Mouse (Mus musculus) CH12.LX (cell line): ENCODE measurements at regions not wholly inside any gene's neighbourhood (a gene's known extent, or its start where the extent isn't known, plus 50 kb on each side); places are given as distances from the start of the nearest gene placed in this dataset.

ENCODE experiments used
- DNase-seq: peaks from one replicate; pipeline ENCODE4 v3.0.0-alpha.2; 2013; ENCODE audit errors: extremely low read depth
- H3K27ac ChIP-seq: 2 replicates; pipeline ENCODE4 v1.5.1; 2012; ENCODE audit warnings: low read depth, mild to moderate bottlenecking, control low read depth, moderate library complexity; ENCODE audit not compliant: insufficient read depth
- H3K27me3 ChIP-seq: replicated peaks from 2 replicates; pipeline ENCODE3; 2012; ENCODE audit warnings: inconsistent platforms
- H3K36me3 ChIP-seq, 2 experiments: replicated peaks in 1 of 2; 2 replicates each; pipeline versions ENCODE3 to v1.6.1; 2012; ENCODE audit warnings: inconsistent platforms in 1 of 2, low read length in 1 of 2, mild to moderate bottlenecking in 1 of 2, mixed read lengths in 1 of 2, moderate library complexity in 1 of 2; ENCODE audit not compliant: control insufficient read depth in 1 of 2, insufficient read depth in 1 of 2
- H3K4me1 ChIP-seq, 2 experiments: 2 replicates each; pipeline ENCODE4 v1.6.1; 2012; ENCODE audit warnings: inconsistent platforms in 1 of 2, moderate library complexity in 1 of 2; ENCODE audit not compliant: insufficient read depth in 2 of 2, control insufficient read depth in 1 of 2
- H3K4me2 ChIP-seq: 2 replicates; pipeline ENCODE4 v1.6.1; 2012; ENCODE audit warnings: low read depth, mild to moderate bottlenecking, control low read depth; ENCODE audit not compliant: poor library complexity, insufficient read depth, severe bottlenecking
- H3K4me3 ChIP-seq, 3 experiments: fragments of 150-350 bp in 1 of 3; sonication (generic) in 1 of 3; replicated peaks in 1 of 3; 2 replicates each; pipeline versions ENCODE3 to v1.5.1; 2011 to 2012; ENCODE audit warnings: low read depth in 2 of 3, low read length in 2 of 3, mild to moderate bottlenecking in 2 of 3, moderate library complexity in 2 of 3, control low read depth in 1 of 3, improper control_type of control experiment in 1 of 3, inconsistent platforms in 1 of 3, mixed read lengths in 1 of 3; ENCODE audit not compliant: poor library complexity in 1 of 3
- H3K79me2 ChIP-seq: replicated peaks from 2 replicates; pipeline ENCODE4 v1.6.1; 2012; ENCODE audit warnings: mild to moderate bottlenecking, moderate library complexity; ENCODE audit not compliant: control insufficient read depth, poor library complexity, insufficient read depth, severe bottlenecking; ENCODE audit errors: extremely low read depth
- H3K9ac ChIP-seq: 2 replicates; pipeline ENCODE4 v1.6.1; 2012; ENCODE audit warnings: low read depth, mild to moderate bottlenecking, control low read depth, moderate library complexity; ENCODE audit not compliant: insufficient read depth
- H3K9me3 ChIP-seq: replicated peaks from 2 replicates; pipeline ENCODE3; 2012; ENCODE audit warnings: low read length, inconsistent platforms, mixed read lengths
- BHLHE40 ChIP-seq: IDR thresholded peaks from 2 replicates; pipeline ENCODE4 v1.6.1; 2011; ENCODE audit warnings: mild to moderate bottlenecking, low read depth, low read length, improper control_type of control experiment
- CHD1 ChIP-seq: IDR thresholded peaks from 2 replicates; pipeline ENCODE4 v1.6.1; 2012; ENCODE audit warnings: low read depth, low read length, improper control_type of control experiment, inconsistent platforms
- CTCF ChIP-seq, 2 experiments: IDR thresholded peaks in 1 of 2; conservative IDR thresholded peaks in 1 of 2; 2 replicates each; pipeline ENCODE4 v1.5.1; 2011 to 2012; ENCODE audit warnings: low read depth in 2 of 2, low read length in 2 of 2, improper control_type of control experiment in 1 of 2, inconsistent platforms in 1 of 2, mild to moderate bottlenecking in 1 of 2, moderate library complexity in 1 of 2
- E2F4 ChIP-seq: IDR thresholded peaks from 2 replicates; pipeline ENCODE4 v1.6.1; 2011; ENCODE audit warnings: low read depth, low read length, improper control_type of control experiment; ENCODE audit not compliant: insufficient replicate concordance
- ELF1 ChIP-seq: IDR thresholded peaks from 2 replicates; pipeline ENCODE4 v1.6.1; 2014; ENCODE audit warnings: low read depth, mild to moderate bottlenecking, inconsistent platforms, low read length, improper control_type of control experiment
- GABPA ChIP-seq: IDR thresholded peaks from 2 replicates; pipeline ENCODE4 v1.6.1; 2012; ENCODE audit warnings: low read depth, low read length, improper control_type of control experiment, inconsistent platforms; ENCODE audit not compliant: insufficient replicate concordance
- HCFC1 ChIP-seq: IDR thresholded peaks from 2 replicates; pipeline ENCODE4 v1.6.1; 2012; ENCODE audit warnings: low read depth, mild to moderate bottlenecking, inconsistent platforms, low read length, improper control_type of control experiment
- MAX ChIP-seq: IDR thresholded peaks from 2 replicates; pipeline ENCODE4 v1.6.1; 2011; ENCODE audit warnings: low read length, improper control_type of control experiment
- MEF2A ChIP-seq: IDR thresholded peaks from 2 replicates; pipeline ENCODE4 v1.6.1; 2014; ENCODE audit warnings: low read depth, mild to moderate bottlenecking, inconsistent platforms, low read length, improper control_type of control experiment, borderline replicate concordance
- MXI1 ChIP-seq: IDR thresholded peaks from 2 replicates; pipeline ENCODE4 v1.6.1; 2011; ENCODE audit warnings: mild to moderate bottlenecking, low read depth, low read length, improper control_type of control experiment
- MYC ChIP-seq: IDR thresholded peaks from 2 replicates; pipeline ENCODE4 v1.6.1; 2011; ENCODE audit warnings: low read depth, mild to moderate bottlenecking, improper control_type of control experiment, low read length
- POLR2A ChIP-seq: IDR thresholded peaks from 2 replicates; pipeline ENCODE4 v1.6.1; 2011; ENCODE audit warnings: low read depth, mild to moderate bottlenecking, improper control_type of control experiment, low read length
- RAD21 ChIP-seq: IDR thresholded peaks from 2 replicates; pipeline ENCODE4 v1.6.1; 2011; ENCODE audit warnings: low read depth, mild to moderate bottlenecking, low read length, improper control_type of control experiment, moderate library complexity
- RCOR1 ChIP-seq: conservative IDR thresholded peaks from 2 replicates; pipeline ENCODE4 v1.6.1; 2012; ENCODE audit warnings: low read depth, mild to moderate bottlenecking, inconsistent platforms, low read length, improper control_type of control experiment
- SIN3A ChIP-seq: IDR thresholded peaks from 2 replicates; pipeline ENCODE4 v1.6.1; 2012; ENCODE audit warnings: low read length, improper control_type of control experiment, inconsistent platforms
- SMC3 ChIP-seq: IDR thresholded peaks from 2 replicates; pipeline ENCODE4 v1.6.1; 2011; ENCODE audit warnings: low read depth, low read length, improper control_type of control experiment
- TBP ChIP-seq: conservative IDR thresholded peaks from 2 replicates; pipeline ENCODE4 v1.6.1; 2011; ENCODE audit warnings: low read depth, low read length, improper control_type of control experiment
- TCF12 ChIP-seq: IDR thresholded peaks from 2 replicates; pipeline ENCODE4 v1.6.1; 2014; ENCODE audit warnings: low read depth, mild to moderate bottlenecking, inconsistent platforms, low read length, improper control_type of control experiment
- UBTF ChIP-seq: IDR thresholded peaks from 2 replicates; pipeline ENCODE4 v1.6.1; 2012; ENCODE audit warnings: low read depth, mild to moderate bottlenecking, inconsistent platforms, low read length, improper control_type of control experiment, moderate library complexity
- USF1 ChIP-seq: IDR thresholded peaks from 2 replicates; pipeline ENCODE4 v1.6.1; 2014; ENCODE audit warnings: low read depth, mild to moderate bottlenecking, inconsistent platforms, low read length, improper control_type of control experiment
- USF2 ChIP-seq: conservative IDR thresholded peaks from 2 replicates; pipeline ENCODE4 v1.6.1; 2011; ENCODE audit warnings: low read depth, low read length, improper control_type of control experiment
- ZNF384 ChIP-seq: IDR thresholded peaks from 2 replicates; pipeline ENCODE4 v1.6.1; 2012; ENCODE audit warnings: low read depth, low read length, improper control_type of control experiment, inconsistent platforms
- dilution Hi-C: fragments of 300-500 bp; cut with MboI; formaldehyde crosslinking; loops from 2 replicates; pipeline ENCODE4 v1.14.3; 2020; ENCODE audit warnings: low sequenced_read_pairs; ENCODE audit not compliant: extremely low pct_unique_long_range_greater_than_20kb, extremely low pct_ligation_motif_present
- in situ Hi-C: fragments of 300-500 bp; cut with MboI; formaldehyde crosslinking; loops from 3 replicates; pipeline ENCODE4 v1.14.3; 2019; ENCODE audit warnings: low sequenced_read_pairs, low pct_ligation_motif_present, low pct_unique_long_range_greater_than_20kb, mixed read lengths

- H3K4me1 ChIP-seq, result no peaks in the 10 kb centered on the region
- dilution Hi-C loops (no loop called here), in situ Hi-C loops (no loop called here)
- no peak overlapping the region for H3K4me2 ChIP-seq
- H3K4me3 ChIP-seq, result no peak overlapping the region
- no peak overlapping the region for H3K9ac ChIP-seq
- H3K79me2 ChIP-seq, result no peaks in the 10 kb centered on the region
- no peaks in the 10 kb centered on the region for H3K36me3 ChIP-seq
- TF ChIP-seq RCOR1 (no peak), BHLHE40 (no peak)
- H3K27ac ChIP-seq, result no peak overlapping the region
- H3K9me3 ChIP-seq, result peaks cover 60% of the 10 kb centered on the region
- no peaks in the 10 kb centered on the region for H3K27me3 ChIP-seq
- DNase-seq, result no peak
These were observed 247.1 kb upstream of the Slc24a5 start for GRCm38 (mm10) chr2:124820821-124821220.

GRCm38 (mm10) chr2:124821366-124821765 lies 246.6 kb upstream of the Slc24a5 start:
- DNase-seq, result no peak
- Histone ChIP-seq H3K9me3 (peaks cover 57% of the 10 kb centered on the region), H3K27me3 (no peaks in the 10 kb centered on the region), H3K36me3 (no peaks in the 10 kb centered on the region), H3K4me2 (no peak overlapping the region), H3K27ac (no peak overlapping the region), H3K79me2 (no peaks in the 10 kb centered on the region), H3K4me1 (no peaks in the 10 kb centered on the region), H3K4me3 (no peak overlapping the region), H3K9ac (no peak overlapping the region)
- in situ Hi-C loops, result no loop called here
- dilution Hi-C loops, result no loop called here
- TF ChIP-seq TCF12, result no peak
- no peak for TF ChIP-seq SIN3A
- no peak for TF ChIP-seq GABPA

GRCm38 (mm10) chr2:124848812-124849211 lies 219.1 kb upstream of the Slc24a5 start:
- no peak overlapping the region for H3K4me2 ChIP-seq
- H3K9me3 ChIP-seq, result peaks cover 64% of the 10 kb centered on the region
- H3K9ac ChIP-seq, result no peak overlapping the region
- no peaks in the 10 kb centered on the region for H3K79me2 ChIP-seq
- no peak for DNase-seq
- H3K4me3 ChIP-seq, result no peak overlapping the region
- H3K27ac ChIP-seq, result no peak overlapping the region
- no peak for TF ChIP-seq MXI1
- no peaks in the 10 kb centered on the region for H3K36me3 ChIP-seq
- no peaks in the 10 kb centered on the region for H3K27me3 ChIP-seq
- no peaks in the 10 kb centered on the region for H3K4me1 ChIP-seq
- in situ Hi-C loops, result no loop called here
- dilution Hi-C loops, result no loop called here

- H3K4me3 ChIP-seq, result no peak overlapping the region
- H3K27me3 ChIP-seq, result no peaks in the 10 kb centered on the region
- H3K9me3 ChIP-seq, result peaks cover 61% of the 10 kb centered on the region
- no peaks in the 10 kb centered on the region for H3K36me3 ChIP-seq
- H3K27ac ChIP-seq, result no peak overlapping the region
- no peak for DNase-seq
- TF ChIP-seq ELF1, result no peak
- no peak for TF ChIP-seq UBTF
- no peak for TF ChIP-seq SMC3
- no peak for TF ChIP-seq CTCF (conservative IDR thresholded peaks at IDR 0.05 in 1 of 2, IDR thresholded peaks at IDR 0.05 in 1 of 2; ENCODE audit: low read depth in 2 of 2, low read length in 2 of 2)
- no peak for TF ChIP-seq USF1
- TF ChIP-seq MYC, result no peak
- no peak for TF ChIP-seq E2F4
- TF ChIP-seq MXI1, result no peak
- no peak for TF ChIP-seq BHLHE40
- TF ChIP-seq POLR2A, result no peak
- TF ChIP-seq MEF2A, result no peak
- TF ChIP-seq HCFC1, result no peak
- no peak for TF ChIP-seq RAD21
- no peak for TF ChIP-seq USF2
- TF ChIP-seq CHD1, result no peak
- TF ChIP-seq TBP, result no peak
- no peak for TF ChIP-seq MAX
- TF ChIP-seq ZNF384, result no peak
- dilution Hi-C loops, result no loop called here
- H3K79me2 ChIP-seq, result no peaks in the 10 kb centered on the region
- no peak overlapping the region for H3K4me2 ChIP-seq
- no peak overlapping the region for H3K9ac ChIP-seq
- in situ Hi-C loops, result no loop called here
- H3K4me1 ChIP-seq, result no peaks in the 10 kb centered on the region
These were observed 209.4 kb upstream of the Slc24a5 start for GRCm38 (mm10) chr2:124858504-124858903.
